Mouse (Mus musculus): ENCODE data around the gene Olfr1181.
"Not testable (repeated sequence)": the region's sequence is repeated elsewhere in the genome, so short reads cannot be mapped to it uniquely, and the experiment has no call there.

The Olfr1181 gene

GRCm38 (mm10) chr2:88426071-88426470, at the start of gene Olfr1181:
Gene Olfr1181 (minus strand): TSS chr2:88426171.
- DNase-seq: no peak

DNA sequence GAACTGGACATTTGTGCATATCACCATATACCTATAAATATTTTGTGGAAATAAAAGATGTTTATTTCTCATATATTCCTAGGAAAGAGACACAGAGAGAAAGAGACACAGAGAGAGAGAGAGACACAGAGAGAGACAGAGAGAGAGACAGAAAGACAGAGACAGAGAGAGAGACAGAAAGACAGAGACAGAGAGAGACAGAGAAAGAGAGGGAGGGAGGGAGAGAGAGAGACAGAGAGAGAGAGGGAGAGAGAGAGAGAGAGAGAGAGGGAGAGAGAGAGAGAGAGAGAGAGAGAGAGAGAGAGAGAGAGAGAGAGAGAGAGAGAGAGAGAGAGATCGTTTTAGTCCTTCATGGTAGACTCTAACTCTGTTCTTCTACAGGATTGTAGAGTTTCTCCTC, 28.6 kb upstream of the Olfr1181 start, which contains the start of gene Olfr1183:
Gene Olfr1183, plus strand, starts transcription at position 301 of the 400 bp plus-strand sequence.
- not testable (repeated sequence) for DNase-seq

- DNase-seq: no peak
Observed at GRCm38 (mm10) chr2:88449031-88449430, 23.1 kb upstream of the Olfr1181 start, which contains the start of gene Gm13757. Gene Gm13757 (minus strand): TSS chr2:88449131.

DNA sequence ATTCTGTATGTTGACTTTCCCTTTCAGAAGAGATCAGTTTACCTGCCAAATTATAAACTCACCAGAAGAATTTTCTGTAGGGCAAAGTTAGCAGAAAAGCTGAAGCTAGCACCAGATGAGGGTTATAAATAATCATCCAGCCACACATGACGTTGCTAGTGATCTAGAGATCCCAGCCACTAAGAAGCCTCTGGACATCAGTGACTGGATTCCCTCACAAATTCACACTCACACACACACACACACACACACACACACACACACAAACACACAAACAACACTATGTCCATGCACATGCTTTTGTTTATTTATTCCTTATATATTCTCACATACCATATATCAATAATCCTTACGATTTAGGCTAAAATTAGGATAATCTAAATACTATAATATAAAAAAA, 6.9 kb downstream of the Olfr1181 start, which contains the start of gene Olfr1180:
Gene Olfr1180, minus strand, starts transcription at position 101 of the 400 bp plus-strand sequence.
- no peak for DNase-seq

DNA sequence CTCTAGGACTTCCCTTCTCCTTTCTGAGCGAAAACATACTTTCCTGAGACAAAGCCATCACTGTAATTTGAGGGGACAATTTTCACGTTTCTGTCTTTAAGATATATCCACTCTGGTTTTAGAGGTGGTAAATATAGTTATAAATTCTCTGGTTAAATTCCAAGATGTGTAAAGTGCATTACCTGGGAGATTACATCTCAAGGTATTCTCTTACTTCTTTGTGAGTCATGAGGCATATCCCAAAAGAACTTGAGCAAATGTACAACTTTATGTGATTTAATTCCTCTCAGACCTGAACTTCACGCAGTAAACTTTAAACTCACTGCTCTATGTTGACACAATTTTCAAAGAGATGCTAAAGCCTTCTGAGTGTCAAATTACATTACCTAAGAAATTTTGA, 19.6 kb downstream of the Olfr1181 start, which contains the start of gene Olfr1179:
Gene Olfr1179, minus strand, starts transcription at position 101 of the 400 bp plus-strand sequence.
- DNase-seq: no peak

- DNase-seq: no peak
Observed at GRCm38 (mm10) chr2:88386762-88387161, 39.2 kb downstream of the Olfr1181 start, which contains the start of gene Olfr1178. Gene Olfr1178 (plus strand): TSS chr2:88387062.
